Mouse (Mus musculus) frontal cortex, postnatal 10 days (tissue): ENCODE measurements around the gene Irf2bpl.
A peak's percentile ranks its signal among the peaks of the same experiment; 100 is the strongest.

Experiments used
- DNase-seq, 2 experiments: peaks; one replicate each; pipeline ENCODE4 v3.0.0; 2022; ENCODE audit warnings: low spot score in 2 of 2, mixed read lengths in 1 of 2

The Irf2bpl gene

GRCm38 (mm10) chr12:86899461-86900179 lies 15.0 kb upstream of the Irf2bpl start:
- DNase-seq: no peak

- no peak for DNase-seq
Observed at GRCm38 (mm10) chr12:86898448-86898847, 13.8 kb upstream of the Irf2bpl start.

DNA sequence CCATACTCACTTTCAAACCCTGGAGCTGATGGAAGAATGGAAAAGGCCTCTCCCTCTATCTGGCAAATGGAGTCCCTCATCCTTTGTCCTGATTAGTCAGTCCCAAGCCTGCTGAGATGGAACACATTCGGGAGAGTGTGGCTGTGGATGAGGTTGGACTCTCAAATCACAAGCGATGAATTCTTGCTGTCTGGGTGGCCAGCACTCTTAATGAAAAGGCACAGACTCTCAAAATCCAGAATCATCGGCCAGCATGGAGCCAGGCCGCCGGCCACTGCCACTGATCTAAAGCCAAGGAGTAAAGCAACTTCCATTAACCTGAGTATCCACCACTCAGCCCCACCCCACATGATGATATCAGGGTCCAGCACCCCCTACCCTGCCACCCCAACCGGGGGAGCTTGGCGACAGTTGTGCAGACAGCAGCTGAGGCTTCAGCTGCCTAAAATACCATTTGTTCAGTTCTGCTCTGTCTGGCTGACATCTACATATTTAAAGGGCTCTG lies 13.2 kb upstream of the Irf2bpl start:
- no peak for DNase-seq

DNA sequence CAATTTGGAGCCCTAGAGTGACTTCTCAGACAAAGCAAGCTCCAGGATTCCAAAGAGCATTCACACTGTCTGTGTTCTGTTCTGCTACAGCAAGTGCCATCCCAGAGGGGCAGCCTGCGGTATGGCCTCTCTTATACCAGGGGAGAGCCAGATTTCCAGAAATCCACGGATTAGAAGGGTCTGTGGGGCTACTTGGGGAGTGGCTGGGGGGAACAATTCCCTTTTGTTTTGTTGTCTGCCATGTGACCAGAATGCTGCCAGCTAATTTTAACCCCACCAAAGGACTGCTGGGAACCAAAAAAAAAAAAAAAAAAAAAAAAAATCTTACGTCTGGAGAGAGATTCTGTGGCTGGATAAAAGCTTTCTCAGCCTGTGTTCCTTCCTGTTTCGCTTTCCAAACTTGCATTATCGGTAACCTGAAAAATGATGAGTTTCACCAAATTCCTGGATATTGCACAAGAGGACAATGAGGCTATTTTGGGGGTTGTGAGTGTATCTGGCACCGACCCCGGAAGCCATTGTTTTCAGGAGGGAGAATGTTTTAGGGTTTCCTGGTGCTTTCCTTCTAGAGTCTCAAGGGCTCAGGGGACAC lies 12.4 kb upstream of the Irf2bpl start:
- DNase-seq: no peak

GRCm38 (mm10) chr12:86896441-86896890 lies 11.9 kb upstream of the Irf2bpl start:
- no peak for DNase-seq

GRCm38 (mm10) chr12:86895703-86896409 lies 11.3 kb upstream of the Irf2bpl start:
- DNase-seq: no peak

DNA sequence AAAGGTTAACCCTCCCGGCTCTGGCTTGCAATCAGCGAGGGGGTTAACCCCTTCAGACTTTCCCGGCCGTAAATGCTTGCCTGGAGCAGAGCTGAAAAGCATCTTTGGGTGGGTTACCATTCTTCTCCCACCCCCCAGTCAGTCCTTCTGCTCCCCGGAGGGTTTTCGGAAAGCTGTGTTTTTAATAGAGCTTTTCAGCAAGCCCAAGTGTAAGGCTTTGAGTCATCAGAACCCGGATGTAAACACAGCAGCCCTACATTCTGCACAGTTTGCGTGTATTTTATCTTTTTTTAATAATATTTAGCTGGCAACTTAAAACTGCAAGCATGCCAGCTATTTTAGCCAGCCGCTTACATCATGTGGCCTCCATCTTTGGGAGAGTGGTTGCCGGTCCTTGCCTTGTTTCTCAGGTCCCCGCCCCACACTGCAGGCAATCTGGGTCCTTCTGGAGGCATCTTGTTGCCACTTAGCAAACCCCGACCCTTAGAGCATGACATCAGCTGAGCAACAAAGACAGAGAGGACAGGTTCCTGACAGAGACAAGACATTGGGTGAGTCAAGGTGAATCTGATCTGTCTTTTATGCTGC lies 10.3 kb upstream of the Irf2bpl start:
- DNase-seq: peak; percentile 55 to 59

DNA sequence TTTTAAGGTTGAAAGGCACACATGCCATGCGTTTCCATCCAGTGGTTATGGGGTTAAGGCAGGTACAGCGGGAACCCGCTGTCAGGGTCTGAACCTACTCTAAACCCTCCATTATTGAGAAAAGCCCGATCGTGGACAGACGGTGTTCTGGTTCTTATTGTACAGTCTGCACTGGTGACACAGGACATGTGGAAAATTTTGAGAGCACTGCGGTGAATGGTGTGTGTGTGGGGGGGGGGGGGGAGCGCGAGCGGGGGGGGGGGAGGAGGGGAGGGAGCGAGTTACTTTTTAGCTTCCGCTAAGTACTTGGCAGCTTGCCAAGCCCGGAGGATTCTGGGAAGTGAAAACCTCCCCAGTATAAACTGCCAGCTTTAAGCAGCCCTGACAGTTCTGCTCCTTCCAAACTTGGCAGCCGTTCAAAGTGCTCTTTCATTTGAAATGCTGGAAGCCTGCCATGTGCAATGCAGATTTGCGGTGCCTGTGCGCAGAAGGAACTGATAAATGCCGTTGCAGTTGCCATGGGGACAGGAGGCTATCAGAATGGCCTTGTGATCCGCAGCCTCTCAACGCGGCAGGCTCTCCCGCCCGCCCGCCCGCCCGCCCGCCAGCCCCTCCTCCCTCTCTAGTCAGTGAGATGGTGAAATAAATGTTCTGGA lies 9.7 kb upstream of the Irf2bpl start:
- peak; percentile 98 for DNase-seq

GRCm38 (mm10) chr12:86893326-86894183 lies 9.0 kb upstream of the Irf2bpl start:
- no peak for DNase-seq

GRCm38 (mm10) chr12:86892711-86893311 lies 8.2 kb upstream of the Irf2bpl start:
- DNase-seq: no peak

DNA sequence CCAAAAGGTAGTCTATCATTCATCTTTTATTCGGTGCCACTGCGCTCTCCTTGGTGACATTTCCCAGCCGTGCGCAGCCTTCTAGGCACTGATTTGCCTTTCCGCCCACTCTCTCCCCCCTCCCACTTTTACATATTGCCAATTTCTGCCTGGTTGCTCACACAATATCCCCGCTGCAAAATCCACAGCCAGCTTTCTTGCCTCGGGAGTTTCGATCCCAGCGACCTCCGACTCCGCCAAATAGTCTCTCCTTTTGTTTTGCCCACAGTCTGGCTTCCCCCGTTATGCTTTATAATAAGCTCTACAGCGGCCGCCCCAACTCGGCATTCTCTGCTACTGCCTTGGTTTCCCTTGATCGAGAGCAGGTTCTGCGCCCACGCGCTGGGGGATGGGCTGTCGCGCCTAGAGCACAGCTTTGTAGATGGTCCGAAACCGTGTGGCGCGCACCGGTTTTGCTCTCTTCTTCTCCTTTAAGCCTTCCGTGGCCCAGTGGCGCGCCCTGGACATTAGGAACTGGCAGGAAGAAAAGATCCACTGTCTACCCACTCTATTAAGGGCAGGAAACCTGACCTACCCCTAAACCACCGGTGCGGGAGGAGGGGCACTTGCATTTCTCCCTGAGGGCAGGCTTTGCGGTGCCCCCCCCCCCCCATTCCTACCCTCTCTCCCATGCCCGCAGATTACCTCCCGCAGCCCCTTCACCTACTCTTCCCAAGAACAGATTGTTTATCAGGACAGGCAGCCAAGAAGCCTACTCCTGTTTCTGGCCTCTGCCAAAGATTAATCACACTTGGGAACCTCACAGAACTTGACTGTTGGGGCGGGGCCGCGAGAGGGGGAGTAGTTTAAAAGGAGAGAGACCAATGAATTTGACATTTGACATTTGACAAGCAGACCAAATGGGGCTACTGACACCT lies 7.4 kb upstream of the Irf2bpl start:
- peak; percentile 67 to 74 for DNase-seq

- no peak for DNase-seq
Observed at GRCm38 (mm10) chr12:86891454-86891785, 6.8 kb upstream of the Irf2bpl start.

DNA sequence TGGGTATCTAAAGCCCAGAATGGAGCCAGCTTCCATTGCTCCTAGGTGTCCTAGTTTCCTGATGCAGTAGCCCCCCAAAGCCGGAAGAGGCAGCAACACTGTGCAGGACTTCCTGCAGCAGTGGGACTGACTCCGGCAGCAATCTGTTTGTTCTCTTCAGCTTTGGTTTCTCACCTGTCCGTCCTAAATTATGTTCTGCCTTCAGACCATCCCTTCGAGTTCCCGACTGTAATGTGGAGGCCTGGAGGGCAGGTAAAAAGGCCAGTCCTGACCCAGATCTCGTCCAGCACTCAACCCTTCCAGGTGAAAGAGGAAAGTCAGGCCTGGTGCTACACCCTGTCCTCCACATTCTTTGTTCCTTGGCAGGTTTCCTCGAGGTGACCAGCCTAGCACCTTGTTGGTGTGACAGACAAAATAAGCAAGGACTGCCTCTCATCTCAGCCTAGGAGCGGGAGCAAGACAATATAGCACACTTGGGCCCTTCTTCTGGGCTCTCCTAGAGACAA lies 6.3 kb upstream of the Irf2bpl start:
- DNase-seq: no peak

DNA sequence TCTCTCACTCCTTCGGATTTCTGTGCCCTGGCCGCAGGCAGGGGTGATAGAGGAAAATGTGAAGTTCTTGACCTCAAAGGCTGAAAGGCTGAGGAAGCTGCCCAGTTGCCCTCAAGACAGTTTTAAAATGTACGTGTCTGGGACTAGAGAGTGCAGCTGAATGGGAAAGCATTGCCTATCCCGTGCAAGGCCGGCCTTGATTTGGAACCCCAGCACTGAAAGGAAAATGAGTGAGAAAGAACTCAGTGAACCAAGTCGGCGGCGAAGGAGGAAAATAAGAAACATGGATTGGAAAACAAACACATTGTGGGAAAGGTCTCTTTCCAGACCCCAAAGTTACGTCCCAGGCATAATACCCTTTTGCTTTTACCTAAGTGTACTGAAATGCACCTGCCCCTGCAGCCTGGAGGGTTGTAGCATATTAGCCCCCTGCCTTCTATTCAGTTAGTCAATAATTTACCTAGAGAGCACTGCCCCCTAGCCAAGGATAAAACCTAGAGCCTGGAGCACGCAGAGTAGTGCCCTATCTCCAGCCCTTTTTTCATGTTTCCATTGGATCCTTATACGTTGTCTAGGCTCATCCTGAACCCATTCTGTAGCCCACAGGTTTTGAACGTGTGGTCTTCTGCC lies 5.6 kb upstream of the Irf2bpl start:
- no peak for DNase-seq

- peak in 1 of 2 experiments; percentile 37 for DNase-seq
Observed at GRCm38 (mm10) chr12:86889103-86889644, 4.6 kb upstream of the Irf2bpl start.

- peak; percentile 72 to 75 for DNase-seq
Observed at GRCm38 (mm10) chr12:86888130-86889069, 3.8 kb upstream of the Irf2bpl start.
